Mouse (Mus musculus): ENCODE results near the gene Efs. TPM values are rescaled to one million over a fixed set of nuclear protein-coding genes. Genes with fewer than 3 reads are reported as not detected.

Efs gene
- polyA plus RNA-seq, 1 experiment, result 0.16 TPM

DNA sequence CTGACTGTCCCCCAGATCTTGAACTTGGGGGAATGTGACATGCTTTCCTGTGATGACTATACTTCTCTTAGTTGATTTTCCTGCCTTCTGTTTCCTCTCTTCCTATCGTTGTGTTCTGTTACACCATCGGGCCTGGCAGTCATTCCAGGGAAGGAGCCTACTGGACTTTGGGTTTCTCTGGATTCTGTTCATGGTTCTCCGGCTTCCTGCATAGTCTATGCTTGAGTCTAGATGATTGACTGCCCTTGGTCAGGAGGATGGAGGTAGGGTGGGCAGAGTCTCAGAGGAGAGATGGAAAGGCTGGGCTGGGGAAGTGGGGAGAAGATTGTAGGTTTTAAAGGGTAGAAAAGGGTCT lies 14.2 kb upstream of the Efs start:
- H3ac ChIP-seq (ENCODE audit: control insufficient read depth, insufficient read length, low read depth), result no peak overlapping the region
- no peak overlapping the region for H3K4me3 ChIP-seq (ENCODE audit: insufficient read depth, poor library complexity, severe bottlenecking)
- no peaks in the 10 kb centered on the region for H3K36me3 ChIP-seq (ENCODE audit: control insufficient read depth, insufficient read depth)
- no peaks in the 10 kb centered on the region for H3K79me2 ChIP-seq (ENCODE audit: control insufficient read depth, insufficient read depth)
- peaks cover 20% of the 10 kb centered on the region for H3K27me3 ChIP-seq (ENCODE audit: control insufficient read depth, insufficient read depth, insufficient read length)
- no peak for TF ChIP-seq MYOG (IDR thresholded peaks at IDR 0.05; ENCODE audit: control insufficient read depth, extremely low read depth, insufficient read length)
- TF ChIP-seq MYOD1 (IDR thresholded peaks at IDR 0.05; ENCODE audit: control insufficient read depth, insufficient read length, low read depth), result no peak
- TF ChIP-seq CTCF (IDR thresholded peaks at IDR 0.05; ENCODE audit: control insufficient read depth, insufficient read depth, insufficient read length), result no peak
- TF ChIP-seq CEBPB (IDR thresholded peaks at IDR 0.05; ENCODE audit: low read depth), result no peak
- no peak for TF ChIP-seq MAX (IDR thresholded peaks at IDR 0.05)
- TF ChIP-seq FOSL1 (IDR thresholded peaks at IDR 0.05; ENCODE audit: insufficient read depth, low read length, poor library complexity, severe bottlenecking), result no peak
- no peak for TF ChIP-seq USF1 (IDR thresholded peaks at IDR 0.05; ENCODE audit: low read depth)
- H3K79me3 ChIP-seq (ENCODE audit: low read depth), result no peaks in the 10 kb centered on the region

DNA sequence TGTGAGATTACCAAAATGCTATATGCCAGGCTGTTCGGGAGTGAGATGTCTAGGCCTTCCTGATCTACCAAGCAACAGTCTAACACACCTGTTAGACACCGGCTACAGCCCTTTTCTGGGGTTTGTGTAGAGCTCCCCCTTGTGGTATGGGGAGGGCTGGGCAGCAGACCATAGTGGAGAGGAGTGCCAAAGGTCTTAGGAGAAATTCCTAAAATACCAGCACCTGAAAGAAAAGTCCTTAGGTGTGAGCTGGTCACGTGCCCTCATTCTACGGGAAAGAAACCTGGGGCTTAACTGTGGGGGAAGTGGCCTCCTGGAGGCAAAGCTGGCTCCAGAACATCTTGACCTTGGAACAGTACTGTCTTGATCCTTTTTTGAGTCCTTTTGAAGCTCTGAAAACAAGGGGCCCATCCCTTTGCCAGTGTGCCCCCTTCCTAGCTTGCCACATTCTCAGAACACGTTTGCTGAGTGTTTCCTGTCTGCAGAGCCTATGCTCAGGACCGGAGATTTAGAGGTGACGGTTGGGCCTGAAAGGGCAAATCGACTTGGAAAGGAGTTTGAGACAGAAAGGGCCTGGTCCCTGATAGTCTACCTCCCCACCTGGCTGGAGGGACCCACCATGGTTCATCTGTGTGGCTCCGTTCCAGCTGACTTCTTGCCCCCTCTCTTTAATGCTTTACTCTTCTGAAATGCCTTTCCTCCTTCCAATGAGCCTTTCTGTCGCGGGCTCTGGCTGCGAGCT lies 13.7 kb upstream of the Efs start:
- Histone ChIP-seq H3K79me2 (ENCODE audit: control insufficient read depth, insufficient read depth) (no peaks in the 10 kb centered on the region), H3K27me3 (ENCODE audit: control insufficient read depth, insufficient read depth, insufficient read length) (peaks cover 26% of the 10 kb centered on the region), H3ac (ENCODE audit: control insufficient read depth, insufficient read length, low read depth) (no peak overlapping the region), H3K79me3 (ENCODE audit: low read depth) (no peaks in the 10 kb centered on the region), H3K36me3 (ENCODE audit: control insufficient read depth, insufficient read depth) (no peaks in the 10 kb centered on the region), H3K4me3 (ENCODE audit: insufficient read depth, poor library complexity, severe bottlenecking) (no peak overlapping the region)
- no peak for TF ChIP-seq MYOG (IDR thresholded peaks at IDR 0.05; ENCODE audit: control insufficient read depth, extremely low read depth, insufficient read length)
- no peak for TF ChIP-seq CEBPB (IDR thresholded peaks at IDR 0.05; ENCODE audit: low read depth)
- no peak for TF ChIP-seq USF1 (IDR thresholded peaks at IDR 0.05; ENCODE audit: low read depth)
- TF ChIP-seq CTCF (IDR thresholded peaks at IDR 0.05; ENCODE audit: control insufficient read depth, insufficient read depth, insufficient read length), result no peak
- no peak for TF ChIP-seq MYOD1 (IDR thresholded peaks at IDR 0.05; ENCODE audit: control insufficient read depth, insufficient read length, low read depth)
- no peak for TF ChIP-seq MAX (IDR thresholded peaks at IDR 0.05)
- TF ChIP-seq FOSL1 (IDR thresholded peaks at IDR 0.05; ENCODE audit: insufficient read depth, low read length, poor library complexity, severe bottlenecking), result no peak

DNA sequence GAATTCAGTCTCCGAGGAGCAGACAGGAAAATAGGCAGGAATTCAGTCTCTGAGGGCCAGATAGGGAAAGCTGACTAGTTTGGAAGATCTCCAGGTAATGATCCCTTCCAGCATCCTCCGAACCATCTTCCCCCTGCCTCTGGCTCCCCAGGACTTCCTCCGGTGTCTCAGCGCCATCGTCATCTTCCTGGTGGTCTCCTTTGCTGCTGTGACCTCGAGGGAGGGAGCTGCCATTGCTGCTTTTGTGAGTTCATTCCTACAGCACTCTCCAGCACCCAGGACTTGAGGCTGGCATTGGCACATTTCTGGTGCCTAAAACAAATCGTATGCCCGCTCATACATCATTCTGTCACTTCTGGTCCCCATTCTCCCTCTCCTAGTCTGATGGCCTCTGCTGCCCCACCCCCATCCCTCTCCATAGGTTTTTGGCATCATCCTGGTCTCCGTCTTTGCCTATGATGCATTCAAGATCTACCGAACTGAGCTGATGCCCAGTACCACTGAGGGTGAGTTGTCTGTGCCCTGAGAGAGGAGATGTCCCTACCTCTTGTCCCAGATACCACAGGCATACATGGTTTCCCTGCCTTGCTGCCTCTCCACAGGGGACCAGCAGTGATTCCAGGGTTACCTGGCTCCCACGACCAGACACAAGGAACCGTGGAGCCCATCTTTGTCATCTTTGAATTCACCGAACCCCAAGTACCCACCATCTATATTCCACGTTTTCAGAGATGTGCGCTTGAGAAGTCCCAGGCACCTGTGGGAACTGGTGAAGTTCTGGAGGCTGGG lies 12.7 kb upstream of the Efs start:
- peaks cover 21% of the 10 kb centered on the region for H3K27me3 ChIP-seq (ENCODE audit: control insufficient read depth, insufficient read depth, insufficient read length)
- no peak overlapping the region for H3ac ChIP-seq (ENCODE audit: control insufficient read depth, insufficient read length, low read depth)
- no peak overlapping the region for H3K4me3 ChIP-seq (ENCODE audit: insufficient read depth, poor library complexity, severe bottlenecking)
- TF ChIP-seq CTCF (IDR thresholded peaks at IDR 0.05; ENCODE audit: control insufficient read depth, insufficient read depth, insufficient read length), result no peak
- no peak for TF ChIP-seq MYOD1 (IDR thresholded peaks at IDR 0.05; ENCODE audit: control insufficient read depth, insufficient read length, low read depth)
- no peak for TF ChIP-seq USF1 (IDR thresholded peaks at IDR 0.05; ENCODE audit: low read depth)
- TF ChIP-seq MYOG (IDR thresholded peaks at IDR 0.05; ENCODE audit: control insufficient read depth, extremely low read depth, insufficient read length), result no peak
- TF ChIP-seq FOSL1 (IDR thresholded peaks at IDR 0.05; ENCODE audit: insufficient read depth, low read length, poor library complexity, severe bottlenecking), result no peak
- no peak for TF ChIP-seq MAX (IDR thresholded peaks at IDR 0.05)
- TF ChIP-seq CEBPB (IDR thresholded peaks at IDR 0.05; ENCODE audit: low read depth), result no peak
- no peaks in the 10 kb centered on the region for H3K79me3 ChIP-seq (ENCODE audit: low read depth)
- no peaks in the 10 kb centered on the region for H3K79me2 ChIP-seq (ENCODE audit: control insufficient read depth, insufficient read depth)
- H3K36me3 ChIP-seq (ENCODE audit: control insufficient read depth, insufficient read depth), result no peaks in the 10 kb centered on the region

DNA sequence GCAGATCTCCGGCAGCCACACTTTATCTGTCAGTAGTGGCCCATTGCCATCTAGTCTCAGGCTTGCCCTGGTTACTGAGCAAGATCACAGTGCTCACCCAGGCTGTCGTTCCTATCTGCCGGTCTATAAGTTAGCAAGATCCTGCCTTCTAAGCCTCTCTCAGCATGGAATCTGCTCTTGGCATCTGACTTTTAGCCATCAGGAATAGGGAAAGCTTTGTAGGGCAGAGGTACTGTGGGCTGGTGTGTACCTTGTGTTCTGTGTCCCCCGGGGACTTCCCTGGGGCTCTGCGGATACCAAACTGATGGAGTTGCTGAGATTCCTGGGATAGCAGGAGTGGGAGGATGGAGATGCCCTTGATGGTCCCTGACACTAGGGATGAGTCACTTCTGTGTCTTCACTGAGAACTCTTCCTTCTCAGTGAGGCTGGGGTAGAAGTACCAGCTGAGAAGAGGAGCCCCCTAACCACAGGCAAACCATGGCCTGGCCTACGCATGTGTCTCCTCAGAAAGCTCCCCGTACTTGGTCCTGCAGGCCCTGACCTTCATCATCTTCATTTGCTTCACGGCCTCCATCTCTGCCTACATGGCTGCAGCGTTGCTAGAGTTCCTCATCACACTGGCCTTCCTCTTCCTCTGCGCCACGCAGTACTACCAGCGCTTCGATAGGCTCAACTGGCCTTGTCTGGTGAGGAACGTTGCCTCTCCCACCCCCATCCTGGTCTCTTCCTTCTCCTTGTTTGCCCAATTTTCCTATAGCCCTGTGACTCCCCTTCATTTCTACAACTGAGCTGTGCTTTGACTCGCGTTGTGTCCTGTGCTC lies 11.6 kb upstream of the Efs start:
- TF ChIP-seq USF1 (IDR thresholded peaks at IDR 0.05; ENCODE audit: low read depth), result no peak
- no peak for TF ChIP-seq CEBPB (IDR thresholded peaks at IDR 0.05; ENCODE audit: low read depth)
- no peak for TF ChIP-seq FOSL1 (IDR thresholded peaks at IDR 0.05; ENCODE audit: insufficient read depth, low read length, poor library complexity, severe bottlenecking)
- TF ChIP-seq MYOG (IDR thresholded peaks at IDR 0.05; ENCODE audit: control insufficient read depth, extremely low read depth, insufficient read length), result no peak
- TF ChIP-seq CTCF (IDR thresholded peaks at IDR 0.05; ENCODE audit: control insufficient read depth, insufficient read depth, insufficient read length), result no peak
- TF ChIP-seq MYOD1 (IDR thresholded peaks at IDR 0.05; ENCODE audit: control insufficient read depth, insufficient read length, low read depth), result no peak
- no peak for TF ChIP-seq MAX (IDR thresholded peaks at IDR 0.05)
- H3K4me3 ChIP-seq (ENCODE audit: insufficient read depth, poor library complexity, severe bottlenecking), result no peak overlapping the region
- no peaks in the 10 kb centered on the region for H3K36me3 ChIP-seq (ENCODE audit: control insufficient read depth, insufficient read depth)
- no peaks in the 10 kb centered on the region for H3K79me3 ChIP-seq (ENCODE audit: low read depth)
- H3K79me2 ChIP-seq (ENCODE audit: control insufficient read depth, insufficient read depth), result no peaks in the 10 kb centered on the region
- H3ac ChIP-seq (ENCODE audit: control insufficient read depth, insufficient read length, low read depth), result no peak overlapping the region
- H3K27me3 ChIP-seq (ENCODE audit: control insufficient read depth, insufficient read depth, insufficient read length), result peaks cover 21% of the 10 kb centered on the region

DNA sequence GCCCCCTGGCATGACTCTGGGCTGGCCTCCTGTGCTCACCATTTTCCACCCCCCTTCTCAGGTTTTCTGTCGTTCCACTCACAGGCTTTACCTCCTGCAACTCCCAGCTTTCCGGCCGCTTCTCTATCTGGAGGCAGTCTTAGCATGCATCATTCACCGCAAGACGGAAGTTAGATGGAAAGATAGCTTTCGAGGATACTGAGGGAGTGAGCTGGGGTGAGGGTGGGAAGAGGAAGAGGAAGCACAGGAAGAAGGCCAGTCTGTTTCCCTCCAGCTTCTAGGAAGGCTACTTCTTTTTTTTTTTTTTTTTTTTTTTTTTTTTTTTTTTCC lies 10.9 kb upstream of the Efs start:
- TF ChIP-seq USF1 (IDR thresholded peaks at IDR 0.05; ENCODE audit: low read depth) (no peak), MYOD1 (IDR thresholded peaks at IDR 0.05; ENCODE audit: control insufficient read depth, insufficient read length, low read depth) (no peak), MYOG (IDR thresholded peaks at IDR 0.05; ENCODE audit: control insufficient read depth, extremely low read depth, insufficient read length) (no peak), FOSL1 (IDR thresholded peaks at IDR 0.05; ENCODE audit: insufficient read depth, low read length, poor library complexity, severe bottlenecking) (no peak), MAX (IDR thresholded peaks at IDR 0.05) (no peak), CEBPB (IDR thresholded peaks at IDR 0.05; ENCODE audit: low read depth) (no peak), CTCF (IDR thresholded peaks at IDR 0.05; ENCODE audit: control insufficient read depth, insufficient read depth, insufficient read length) (no peak)
- Histone ChIP-seq H3K79me3 (ENCODE audit: low read depth) (no peaks in the 10 kb centered on the region), H3K36me3 (ENCODE audit: control insufficient read depth, insufficient read depth) (no peaks in the 10 kb centered on the region), H3ac (ENCODE audit: control insufficient read depth, insufficient read length, low read depth) (no peak overlapping the region), H3K79me2 (ENCODE audit: control insufficient read depth, insufficient read depth) (no peaks in the 10 kb centered on the region), H3K27me3 (ENCODE audit: control insufficient read depth, insufficient read depth, insufficient read length) (peaks cover 21% of the 10 kb centered on the region), H3K4me3 (ENCODE audit: insufficient read depth, poor library complexity, severe bottlenecking) (no peak overlapping the region)

Measured in C2C12 (cell line).